In genomic region chr11:78159096-78159495, GRCm38 (mm10) we compare ENCODE assay signal across 8 mouse cellular contexts. TPM values are rescaled to one million over a fixed set of nuclear protein-coding genes. Genes with fewer than 3 reads are reported as not detected.
DNase-seq lines count a peak whose midpoint lies in the region; ATAC-seq and TF ChIP-seq lines count a peak whose summit lies in the region.

No protein-coding gene starts in this region.

- H3K9me3 ChIP-seq in midbrain, postnatal 0 days (ENCODE audit: low read length), result no peaks in the 10 kb centered on the region

- peak; percentile 92 for ATAC-seq in activated CD4-positive, CD25-positive, alpha-beta regulatory T cell, adult 4 months
- peak; percentile 67; the same call in 1 of the 2 replicates for ATAC-seq in midbrain, postnatal 0 days (ENCODE audit: low FRiP score)

- no peak overlapping the region for H3K27ac ChIP-seq in kidney, adult 2 months (ENCODE audit: insufficient read depth, low read depth, low read length)
- no peak overlapping the region for H3K27ac ChIP-seq in midbrain, postnatal 0 days (ENCODE audit: low read depth, low read length)

- TF ChIP-seq CTCF in kidney, adult 2 months (conservative IDR thresholded peaks at IDR 0.05; ENCODE audit: insufficient read depth, insufficient read length, low read depth, low read length), result peak; percentile 100; the same call in 1 of the 2 replicates
- TF ChIP-seq CTCF in midbrain, postnatal 0 days (IDR thresholded peaks at IDR 0.05), result peak; percentile 99

- 16% methylated on average over 2 of the region's 2 CpGs for WGBS in kidney, adult 2 months
- 27% methylated on average over 2 of the region's 2 CpGs for WGBS in midbrain, postnatal 0 days

- H3K4me3 ChIP-seq in kidney, adult 2 months (ENCODE audit: insufficient read depth, low read depth, low read length), result no peak overlapping the region
- H3K4me3 ChIP-seq in midbrain, postnatal 0 days (ENCODE audit: low read depth, low read length), result no peak overlapping the region

- H3K4me2 ChIP-seq in midbrain, postnatal 0 days (ENCODE audit: low read depth, low read length, poor library complexity, severe bottlenecking), result no peak overlapping the region

- H3K9ac ChIP-seq in midbrain, postnatal 0 days (replicated peaks; ENCODE audit: low read length, poor library complexity, severe bottlenecking), result no peak overlapping the region

- peak; percentile 94 for DNase-seq in 3T3-L1 (ENCODE audit: low read depth, low spot score)
- peak; percentile 84 for DNase-seq in embryo, embryonic 9.5 days (ENCODE audit: extremely low spot score)
- DNase-seq in heart, adult 8-10 months (ENCODE audit: low spot score), result peak; percentile 82
- peak; percentile 94 for DNase-seq in kidney, adult 2 months
- peak; percentile 82 for DNase-seq in liver
- DNase-seq in midbrain, postnatal 0 days (ENCODE audit: low spot score), result peak; percentile 91
- peak; percentile 59 to 79 for DNase-seq in spleen, postnatal 14 days (ENCODE audit: low spot score in 2 of 2)

- TF ChIP-seq POLR2A in kidney, adult 2 months (IDR thresholded peaks at IDR 0.05; ENCODE audit: low read depth, low read length), result no peak

- no peaks in the 10 kb centered on the region for H3K27me3 ChIP-seq in kidney, adult 2 months (replicated peaks; ENCODE audit: control insufficient read depth, insufficient read depth, low read length)
- H3K27me3 ChIP-seq in midbrain, postnatal 0 days (ENCODE audit: insufficient read depth, low read length), result no peaks in the 10 kb centered on the region

- H3K4me1 ChIP-seq in kidney, adult 2 months (ENCODE audit: control insufficient read depth, insufficient read depth, low read length), result peaks cover 31% of the 10 kb centered on the region
- H3K4me1 ChIP-seq in midbrain, postnatal 0 days (ENCODE audit: insufficient read depth, low read length), result peaks cover 12% of the 10 kb centered on the region

- peaks cover 4% of the 10 kb centered on the region for H3K36me3 ChIP-seq in kidney, adult 2 months (ENCODE audit: control insufficient read depth, insufficient read depth, low read length)
- peaks cover 55% of the 10 kb centered on the region for H3K36me3 ChIP-seq in midbrain, postnatal 0 days (ENCODE audit: insufficient read depth, low read length)

RNA-seq across cellular contexts. Expression of gene Traf4, which starts 6.3 kb away (rescaled TPM):
- 1 to 10 TPM; 3.4 to 5.0 TPM for polyA plus RNA-seq in activated CD4-positive, CD25-positive, alpha-beta regulatory T cell, adult 4 months (2017; shearing (Covaris generic))
- 1 to 10 TPM; 3.4 to 4.3 (median 3.7) TPM for total RNA-seq in heart, adult 8-10 months (2022)
- polyA plus RNA-seq in kidney, adult 2 months (2012; rRNA removed), result 108 and 126 TPM in 2 replicates
- 80.5 and 89.5 TPM in 2 replicates for total RNA-seq in midbrain, postnatal 0 days (2014; rRNA removed)
- polyA plus RNA-seq in midbrain, postnatal 0 days (2015; fragmentation: Nextera tagmentation; extraction: Ambion mirVana), result 68.4 and 71.1 TPM in 2 replicates

RNA-seq across cellular contexts. Expression of gene Nek8, which starts 17.4 kb away (rescaled TPM):
- polyA plus RNA-seq in activated CD4-positive, CD25-positive, alpha-beta regulatory T cell, adult 4 months (2017; shearing (Covaris generic)), result 10 to 100 TPM in 1 of 2 experiments, 1 to 10 TPM in 1; 9.4 to 13.2 TPM
- 1 to 10 TPM; 2.0 to 3.2 (median 2.3) TPM for total RNA-seq in heart, adult 8-10 months (2022)
- polyA plus RNA-seq in kidney, adult 2 months (2012; rRNA removed), result 18.3 and 24.6 TPM in 2 replicates
- total RNA-seq in midbrain, postnatal 0 days (2014; rRNA removed), result 7.1 and 7.6 TPM in 2 replicates
- polyA plus RNA-seq in midbrain, postnatal 0 days (2015; fragmentation: Nextera tagmentation; extraction: Ambion mirVana), result 4.5 and 5.7 TPM in 2 replicates

RNA-seq across cellular contexts. Expression of gene Tlcd1, which starts 17.4 kb away (rescaled TPM):
- 1 to 10 TPM; 2.3 to 4.3 TPM for polyA plus RNA-seq in activated CD4-positive, CD25-positive, alpha-beta regulatory T cell, adult 4 months (2017; shearing (Covaris generic))
- total RNA-seq in heart, adult 8-10 months (2022), result 1 to 10 TPM; 2.9 to 7.1 (median 5.0) TPM
- polyA plus RNA-seq in kidney, adult 2 months (2012; rRNA removed), result 78.2 and 144 TPM in 2 replicates
- 12.6 and 24.0 TPM in 2 replicates for total RNA-seq in midbrain, postnatal 0 days (2014; rRNA removed)
- 18.1 and 25.4 TPM in 2 replicates for polyA plus RNA-seq in midbrain, postnatal 0 days (2015; fragmentation: Nextera tagmentation; extraction: Ambion mirVana)

RNA-seq across cellular contexts. Expression of gene Rpl23a, which starts 24.3 kb away (rescaled TPM):
- 1,000 to 10,000 TPM; 3,988 to 4,036 TPM for polyA plus RNA-seq in activated CD4-positive, CD25-positive, alpha-beta regulatory T cell, adult 4 months (2017; shearing (Covaris generic))
- total RNA-seq in heart, adult 8-10 months (2022), result 100 to 1,000 TPM; 760 to 870 (median 833) TPM
- polyA plus RNA-seq in kidney, adult 2 months (2012; rRNA removed), result 153 and 278 TPM in 2 replicates
- 753 and 863 TPM in 2 replicates for total RNA-seq in midbrain, postnatal 0 days (2014; rRNA removed)
- polyA plus RNA-seq in midbrain, postnatal 0 days (2015; fragmentation: Nextera tagmentation; extraction: Ambion mirVana), result 853 and 860 TPM in 2 replicates

RNA-seq across cellular contexts. Expression of gene Rab34, which starts 29.1 kb away (rescaled TPM):
- polyA plus RNA-seq in activated CD4-positive, CD25-positive, alpha-beta regulatory T cell, adult 4 months (2017; shearing (Covaris generic)), result not detected
- 1 to 10 TPM; 6.8 to 8.7 (median 8.1) TPM for total RNA-seq in heart, adult 8-10 months (2022)
- 78.1 and 92.4 TPM in 2 replicates for polyA plus RNA-seq in kidney, adult 2 months (2012; rRNA removed)
- total RNA-seq in midbrain, postnatal 0 days (2014; rRNA removed), result 71.3 and 78.4 TPM in 2 replicates
- polyA plus RNA-seq in midbrain, postnatal 0 days (2015; fragmentation: Nextera tagmentation; extraction: Ambion mirVana), result 65.0 and 65.5 TPM in 2 replicates

Comparison
In these comparisons a context has a peak if more than half of its experiments do, and no peak if none do; other contexts are left out.
1. RNA of gene Traf4, which starts 6.3 kb away (polyA plus RNA-seq): 108 to 126 TPM in kidney, adult 2 months and 68.4 to 71.1 TPM in midbrain, postnatal 0 days; 3.4 to 5.0 TPM in activated CD4-positive, CD25-positive, alpha-beta regulatory T cell, adult 4 months; every median in the first group is over 10 times any median in the second.
2. Peak in every context shown above with its lines, with median percentiles within 50 percentile points of each other: DNase-seq.